Mouse (Mus musculus) liver, embryonic 14.5 days (tissue): Measurements from ENCODE around the gene 4930449I24Rik.

Source experiments
- CTCF ChIP-seq: IDR thresholded peaks from 2 replicates; pipeline ENCODE4 v1.5.1; 2016; ENCODE audit warnings: antibody characterized with exemption, low read depth, control low read depth
- EP300 ChIP-seq: IDR thresholded peaks from 2 replicates; pipeline ENCODE4 v1.6.1; 2016; ENCODE audit warnings: antibody characterized with exemption, low read depth

DNA sequence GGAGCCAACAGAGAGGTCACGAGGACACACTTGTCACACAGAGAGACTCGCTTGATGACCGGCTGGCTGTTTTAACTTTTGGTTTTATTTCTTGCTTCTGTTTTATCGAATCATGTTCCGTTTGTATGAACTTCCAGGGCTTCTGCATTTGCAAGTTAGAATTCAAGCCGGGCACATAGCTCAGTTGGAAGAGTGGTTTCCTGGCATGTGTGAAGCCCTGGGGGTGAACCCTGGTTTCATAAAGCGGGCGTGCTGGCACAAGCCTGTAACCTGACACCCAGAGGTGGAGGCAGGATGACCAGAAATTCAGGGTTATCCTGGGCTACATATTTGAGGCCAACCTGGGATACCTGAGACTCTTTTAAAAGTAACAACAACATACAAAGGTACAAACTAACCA is 40.6 kb upstream of the 4930449I24Rik start:
- TF ChIP-seq CTCF (no peak), EP300 (no peak)
